Mouse (Mus musculus) urinary bladder, postnatal 10 days (tissue): Measurements from ENCODE around the gene Sympk.

Source experiments
- DNase-seq: peaks from one replicate; pipeline ENCODE4 v3.0.0; 2022; ENCODE audit warnings: low spot score

Gene Sympk

GRCm38 (mm10) chr7:19024096-19024506, at the start of gene Sympk:
Sympk (plus strand) TSS chr7:19024377.
- peak; percentile 74 for DNase-seq

GRCm38 (mm10) chr7:18978381-18978780, 45.8 kb upstream of the Sympk start:
- DNase-seq: no peak

GRCm38 (mm10) chr7:18986503-18986902, 37.7 kb upstream of the Sympk start:
- no peak for DNase-seq

GRCm38 (mm10) chr7:18987100-18987499, 37.1 kb upstream of the Sympk start, which contains the start of gene Nanos2:
Nanos2 (plus strand) TSS chr7:18987400.
- no peak for DNase-seq

- DNase-seq: no peak
Measured at GRCm38 (mm10) chr7:18987747-18988146, 36.4 kb upstream of the Sympk start.

GRCm38 (mm10) chr7:18988780-18989179, 35.4 kb upstream of the Sympk start:
- DNase-seq: no peak

GRCm38 (mm10) chr7:18989995-18990394, 34.2 kb upstream of the Sympk start:
- DNase-seq: no peak

GRCm38 (mm10) chr7:18990601-18991295, 33.4 kb upstream of the Sympk start, which contains the start of gene Mypop:
Mypop (plus strand) TSS chr7:18991245.
- DNase-seq: peak; percentile 97

GRCm38 (mm10) chr7:18991660-18992293, 32.4 kb upstream of the Sympk start:
- no peak for DNase-seq

- DNase-seq: no peak
Measured at GRCm38 (mm10) chr7:18992294-18992675, 31.9 kb upstream of the Sympk start.

GRCm38 (mm10) chr7:18993036-18993435, 31.1 kb upstream of the Sympk start:
- no peak for DNase-seq

- DNase-seq: no peak
Measured at GRCm38 (mm10) chr7:18998835-18999234, 25.3 kb upstream of the Sympk start.

- no peak for DNase-seq
Measured at GRCm38 (mm10) chr7:19000421-19000820, 23.8 kb upstream of the Sympk start.

GRCm38 (mm10) chr7:19001066-19001806, 22.9 kb upstream of the Sympk start:
- no peak for DNase-seq

GRCm38 (mm10) chr7:19001807-19002085, 22.4 kb upstream of the Sympk start:
- no peak for DNase-seq

- DNase-seq: no peak
Measured at GRCm38 (mm10) chr7:19002115-19002514, 22.1 kb upstream of the Sympk start.

GRCm38 (mm10) chr7:19002848-19003498, 21.2 kb upstream of the Sympk start:
- DNase-seq: no peak

- DNase-seq: peak; percentile 75
Measured at GRCm38 (mm10) chr7:19003902-19004630, 20.1 kb upstream of the Sympk start, which contains the start of gene Irf2bp1. Irf2bp1 (plus strand) TSS chr7:19004044.

GRCm38 (mm10) chr7:19004631-19005079, 19.5 kb upstream of the Sympk start:
- no peak for DNase-seq

- no peak for DNase-seq
Measured at GRCm38 (mm10) chr7:19005417-19006121, 18.6 kb upstream of the Sympk start.

GRCm38 (mm10) chr7:19006476-19006875, 17.7 kb upstream of the Sympk start:
- DNase-seq: no peak
